Mouse (Mus musculus): ENCODE measurements around the gene Vmn1r79.
"Not testable (repeated sequence)": the region's sequence is repeated elsewhere in the genome, so short reads cannot be mapped to it uniquely, and the experiment has no call there.

Gene Vmn1r79

GRCm38 (mm10) chr7:12170979-12171378, at the start of gene Vmn1r79:
Vmn1r79 (plus strand) TSS chr7:12171279.
- CTCF ChIA-PET = not testable (repeated sequence)

- CTCF ChIA-PET = no interaction called here
These were observed 21.1 kb upstream of the Vmn1r79 start, which contains the start of gene Vmn1r78 for GRCm38 (mm10) chr7:12149957-12150356. Vmn1r78 (plus strand) TSS chr7:12150257.

- CTCF ChIA-PET = not testable (repeated sequence)
These were observed 14.6 kb upstream of the Vmn1r79 start for GRCm38 (mm10) chr7:12156463-12156862.

DNA sequence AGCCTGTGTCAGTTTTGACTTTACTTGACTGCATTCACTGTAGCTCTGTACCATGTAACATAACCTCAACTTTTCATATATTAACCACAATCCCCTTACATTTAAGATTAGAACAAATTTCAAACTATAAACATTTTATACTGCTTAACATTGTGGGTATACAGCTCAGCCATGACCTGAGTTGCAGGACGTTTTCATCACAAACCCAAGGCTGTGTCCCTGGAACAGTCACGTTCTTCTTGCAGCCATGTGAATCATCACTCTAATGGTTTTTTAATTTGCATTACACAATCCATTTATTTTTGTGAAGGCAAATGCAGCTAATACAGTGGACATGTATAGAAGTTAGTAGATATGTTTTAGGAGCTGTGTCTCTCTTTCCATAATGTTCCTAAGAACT, 1.8 kb downstream of the Vmn1r79 start:
- CTCF ChIA-PET = not testable (repeated sequence)

DNA sequence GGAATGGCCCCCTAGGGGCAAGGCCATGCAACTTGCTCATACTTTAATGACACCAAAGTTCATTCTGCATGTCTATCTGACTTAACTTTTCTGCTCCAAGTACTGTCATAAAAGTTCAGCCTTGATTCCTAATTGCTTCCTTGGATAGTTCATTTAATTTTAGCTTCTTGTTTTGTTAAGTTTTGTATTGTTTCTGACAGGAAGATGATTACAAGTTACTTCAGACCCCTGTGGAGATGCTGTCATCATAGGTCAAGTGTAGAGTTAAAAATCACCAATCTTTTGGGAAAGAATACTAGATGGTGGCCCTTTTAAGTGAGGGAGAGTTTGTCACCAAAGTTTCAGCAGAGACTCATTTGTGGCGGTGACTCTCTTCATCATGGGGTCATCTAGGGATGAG, 17.9 kb downstream of the Vmn1r79 start, which contains the start of gene Vmn1r80:
Gene Vmn1r80 (plus strand): TSS at position 301 of the 400 bp plus-strand sequence.
- CTCF ChIA-PET = no interaction called here

GRCm38 (mm10) chr7:12204141-12204540, 33.1 kb downstream of the Vmn1r79 start:
- CTCF ChIA-PET = no interaction called here

Measured in spleen, embryonic (tissue).